Mouse (Mus musculus) large intestine, adult 2 months (tissue): ENCODE measurements at regions not wholly inside any gene's neighbourhood (a gene's known extent, or its start where the extent isn't known, plus 50 kb on each side); places are given as distances from the start of the nearest gene placed in this dataset.

Experiments used
- DNase-seq: peaks from one replicate; pipeline ENCODE4 v3.0.0-alpha.2; 2012; ENCODE audit warnings: low read depth, low spot score
- WGBS: fragments of 180-500 bp; shearing (Covaris S2); methylation state at CpG from one replicate; pipeline ENCODE4 v1.1.7; 2018; 5-methylcytosine and 5-hydroxymethylcytosine counted together

DNA sequence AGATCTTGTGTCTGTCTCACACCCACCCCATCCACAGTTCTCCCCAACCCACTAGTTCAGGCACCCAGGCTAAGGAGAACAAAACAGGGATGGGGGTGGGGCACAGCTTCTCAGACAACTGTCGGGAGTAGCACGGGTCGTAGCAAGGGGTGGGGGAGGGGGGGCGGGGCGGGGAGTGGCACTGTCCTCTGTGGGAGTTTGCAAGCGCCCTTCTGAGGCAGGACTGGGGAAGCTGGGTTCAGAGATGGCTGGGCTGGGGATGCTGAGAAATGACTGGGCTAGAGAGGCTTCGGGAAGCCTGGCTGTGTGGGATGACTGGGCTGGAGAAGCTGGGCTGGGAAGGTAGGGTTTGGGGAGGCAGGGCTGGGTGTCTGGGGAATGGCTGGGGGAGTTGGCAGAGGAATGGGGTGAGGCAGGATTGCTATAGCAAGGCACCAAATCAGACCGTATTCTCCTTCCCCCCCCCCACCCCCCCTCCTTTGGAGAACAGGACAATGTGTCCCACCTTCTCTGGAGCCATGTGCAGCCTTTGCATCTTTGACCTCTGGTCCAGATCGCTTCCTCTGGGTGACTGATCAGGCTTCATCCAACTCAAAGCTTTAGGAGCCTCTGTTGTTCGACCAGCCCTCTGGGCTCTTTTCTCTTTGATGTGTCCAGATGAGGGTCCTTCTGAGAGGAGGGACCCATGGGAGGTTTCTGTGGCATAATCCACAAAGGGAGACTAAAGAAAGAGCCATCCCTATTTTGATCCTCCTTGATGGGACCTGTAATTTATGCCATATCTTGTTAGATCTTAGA lies 131.2 kb upstream of the Jade1 start:
- 32% methylated on average over 10 of the region's 10 CpGs for WGBS
- no peak for DNase-seq

DNA sequence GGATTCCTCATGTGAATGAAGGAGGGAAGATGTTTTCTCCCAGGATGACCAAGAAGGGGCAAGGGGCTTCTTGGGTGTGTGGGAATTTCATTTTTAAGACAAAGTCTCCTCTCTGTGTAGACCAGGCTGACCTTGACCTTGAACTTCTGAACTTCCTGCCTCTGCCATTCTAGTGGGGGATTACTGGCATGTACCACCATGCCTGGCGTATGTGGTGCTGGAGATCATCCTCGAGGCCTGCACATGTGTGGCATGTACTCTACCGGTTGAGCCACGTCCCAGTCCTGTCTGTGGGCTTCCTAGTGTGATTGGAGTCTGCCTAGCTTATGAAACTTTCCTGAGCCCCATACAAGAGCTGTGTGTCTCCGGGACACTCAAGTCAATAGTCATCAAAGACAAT lies 131.9 kb upstream of the Jade1 start:
- WGBS: 47% methylated on average over 5 of the region's 5 CpGs
- no peak for DNase-seq

DNA sequence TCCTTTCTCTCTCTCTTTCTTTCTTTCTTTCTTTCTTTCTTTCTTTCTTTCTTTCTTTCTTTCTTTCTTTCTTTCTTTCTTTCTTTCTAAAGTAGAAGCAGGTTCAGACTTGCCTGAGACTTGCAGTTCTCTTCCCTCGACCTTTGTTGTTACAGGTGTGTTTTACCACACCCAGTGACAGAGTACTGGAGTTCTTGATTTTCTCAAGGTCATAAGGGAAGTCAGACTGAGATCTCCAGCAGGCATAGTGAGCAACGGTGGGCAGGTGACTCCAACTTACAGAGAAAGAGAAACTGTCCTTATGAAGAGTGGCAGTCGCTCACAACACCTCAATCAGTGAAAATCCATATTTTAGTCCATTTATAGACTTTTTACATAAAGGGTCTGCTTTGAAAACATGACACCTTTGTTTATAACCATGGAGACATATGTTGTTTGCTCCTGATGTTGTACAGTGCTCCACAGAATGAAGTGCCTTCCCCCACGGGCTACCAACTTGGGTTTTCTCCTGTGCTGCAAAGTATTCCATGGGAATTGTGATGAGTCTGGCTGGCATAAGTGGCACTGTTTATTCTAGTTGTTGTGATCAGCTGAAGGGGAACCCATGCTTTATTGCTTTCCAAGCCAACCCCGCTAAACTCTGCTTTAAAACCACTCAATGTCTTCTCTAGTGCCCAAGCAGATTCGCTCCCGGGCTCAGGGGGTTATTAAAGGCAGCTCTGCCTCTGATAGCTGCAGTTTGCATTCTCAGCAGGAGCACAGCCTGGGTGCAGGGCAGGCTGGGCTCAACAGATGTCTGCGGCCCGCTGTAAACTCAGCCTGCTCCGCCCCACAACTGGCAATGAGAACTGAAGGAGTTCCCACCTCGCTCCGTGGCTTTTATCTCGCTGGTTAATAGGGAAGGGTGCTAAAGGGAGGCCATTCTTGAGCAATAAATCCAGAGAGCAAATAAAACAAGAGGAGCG lies 132.6 kb upstream of the Jade1 start:
- WGBS: 21% methylated on average over 14 of the region's 14 CpGs
- DNase-seq: no peak

DNA sequence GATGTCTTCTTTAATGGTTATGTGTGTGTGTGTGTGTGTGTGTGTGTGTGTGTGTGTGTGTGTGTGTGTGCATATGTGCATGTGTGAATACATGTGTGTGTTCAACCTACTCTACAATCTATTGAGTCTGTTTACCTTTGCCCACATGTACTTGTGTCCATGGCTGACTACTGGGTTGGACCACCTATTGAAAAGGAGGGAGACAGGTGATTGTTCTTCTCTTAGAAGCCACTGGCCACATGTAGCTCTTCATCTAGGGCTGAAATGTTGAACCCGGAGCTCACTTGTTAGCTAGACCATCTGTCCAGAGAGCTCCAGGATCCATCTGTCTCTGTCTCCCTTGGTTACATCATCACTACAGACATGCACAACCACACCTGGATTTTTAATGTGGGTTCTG lies 141.8 kb upstream of the Jade1 start:
- no peak for DNase-seq
- 94% methylated on average over 1 of the region's 1 CpGs for WGBS

DNA sequence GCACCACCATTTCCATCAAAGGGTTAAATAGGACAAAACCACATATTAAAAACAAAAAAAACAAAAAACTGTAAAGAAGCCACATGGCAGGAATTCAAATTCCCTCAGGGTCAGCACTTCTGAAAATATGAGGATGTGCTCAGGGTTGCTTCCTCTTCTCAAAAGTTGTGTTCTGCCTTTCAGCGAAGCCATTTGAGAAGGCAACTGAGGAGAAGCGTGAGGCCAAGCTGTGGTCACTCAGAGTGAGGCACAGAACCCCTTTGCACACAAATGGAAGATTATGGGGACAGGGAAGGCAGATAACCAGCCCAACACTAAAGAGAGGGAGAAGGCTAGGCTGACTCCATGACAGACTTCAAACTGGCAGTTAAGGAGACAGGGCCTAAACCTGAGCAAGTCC lies 142.8 kb upstream of the Jade1 start:
- WGBS: 87% methylated on average over 2 of the region's 2 CpGs
- DNase-seq: no peak

DNA sequence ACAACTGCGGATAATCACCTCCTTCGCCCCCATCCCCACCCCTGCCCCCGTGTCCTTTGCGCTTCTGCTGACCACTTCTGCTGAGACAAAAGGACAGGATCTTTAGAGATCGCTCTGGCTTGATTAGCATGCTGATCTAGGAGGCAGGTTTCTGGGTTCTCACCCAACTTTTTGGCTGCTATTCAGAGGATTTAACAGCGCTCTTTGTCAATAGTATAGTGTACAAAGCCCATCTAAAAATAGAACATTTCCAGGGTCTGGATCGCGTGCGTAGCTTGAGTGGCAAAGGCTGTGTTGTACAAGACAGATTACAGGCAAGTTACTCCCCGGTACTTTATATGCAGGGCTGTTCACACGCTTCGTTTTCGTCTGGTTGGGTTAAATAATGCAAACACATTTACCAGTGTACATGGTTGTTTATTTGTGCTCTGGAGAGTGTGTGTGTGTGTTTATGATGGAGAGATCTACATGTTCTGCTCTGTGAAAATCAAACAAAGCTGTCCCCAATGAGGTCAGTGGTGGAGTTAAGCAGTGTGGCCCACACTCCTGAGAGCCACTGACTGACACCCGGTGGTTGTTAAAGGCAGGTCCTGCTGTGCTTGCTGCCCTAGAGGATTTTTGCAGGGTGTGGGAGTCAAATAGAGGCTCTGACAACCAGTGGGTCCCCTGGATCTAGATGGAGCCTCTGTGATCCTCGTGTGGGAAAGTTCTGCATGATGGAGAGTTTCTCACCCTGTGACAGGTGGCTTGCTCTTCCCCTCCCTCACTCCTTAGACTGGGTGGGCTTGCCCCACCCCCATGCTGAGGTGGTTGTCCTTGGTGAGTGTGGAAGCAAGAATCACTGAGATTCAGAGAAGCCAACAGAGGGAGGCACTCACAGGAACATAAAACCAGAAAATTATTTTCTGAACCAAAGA lies 146.5 kb upstream of the Jade1 start:
- WGBS: 5% methylated on average over 15 of the region's 15 CpGs
- no peak for DNase-seq

DNA sequence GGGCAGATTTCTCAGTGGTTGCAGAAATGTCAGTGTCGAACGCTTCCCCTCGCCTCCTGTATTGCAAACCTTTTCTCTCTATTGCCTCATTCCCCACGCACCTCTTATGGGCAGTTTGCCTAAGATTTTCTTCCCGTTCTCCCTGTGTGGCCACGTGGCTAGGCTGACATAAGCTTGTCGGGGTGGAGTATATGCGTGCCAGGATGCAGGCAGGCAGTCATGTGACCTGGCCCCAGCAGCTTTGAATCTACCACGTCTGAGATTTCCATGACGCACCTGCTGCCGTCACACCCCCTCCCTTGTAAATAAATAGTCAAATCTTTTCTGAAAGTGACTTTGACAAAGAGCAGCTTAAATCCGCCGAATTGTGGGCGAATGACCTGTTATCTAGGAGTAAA lies 147.1 kb upstream of the Jade1 start:
- DNase-seq: peak; percentile 65
- WGBS: 6% methylated on average over 14 of the region's 14 CpGs

DNA sequence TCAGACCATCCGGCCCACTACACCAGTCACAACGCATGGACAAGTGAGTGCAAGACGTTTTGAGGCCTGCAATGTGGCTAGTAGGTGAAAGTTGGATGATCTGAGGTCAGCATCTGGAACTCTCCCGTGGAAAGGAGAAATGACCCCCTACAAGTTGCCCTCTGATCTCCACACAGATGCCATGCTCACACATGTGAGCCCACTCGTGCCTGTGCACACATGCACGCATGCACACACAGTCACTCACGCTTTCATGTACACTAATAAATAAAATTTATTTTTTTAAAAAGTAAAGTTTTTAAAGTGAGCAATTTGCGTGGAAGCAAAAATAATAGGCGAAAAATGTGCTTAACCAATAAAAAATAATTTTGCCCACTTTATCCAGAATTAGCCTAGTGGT lies 147.5 kb upstream of the Jade1 start:
- no peak for DNase-seq
- WGBS: 82% methylated on average over 9 of the region's 9 CpGs

DNA sequence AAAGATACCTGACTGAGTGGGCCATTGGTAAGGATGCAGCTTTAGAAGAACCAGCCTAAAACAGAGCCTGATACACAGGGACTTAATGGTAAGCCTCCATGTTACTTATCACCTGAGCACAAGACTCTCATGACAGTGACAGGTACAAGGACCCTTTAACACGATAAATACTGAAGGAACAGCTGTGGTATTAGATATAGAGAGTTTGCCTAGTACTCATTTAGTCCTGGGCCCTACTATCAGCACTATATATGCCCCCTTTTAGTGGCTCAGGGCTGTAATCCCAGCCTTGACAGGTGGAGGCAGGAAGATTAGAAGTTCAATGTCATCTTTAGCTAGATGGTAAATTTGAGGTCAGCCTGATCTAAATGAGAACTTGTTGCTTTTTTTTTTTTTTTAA lies 148.0 kb upstream of the Jade1 start:
- 83% methylated on average over 1 of the region's 1 CpGs for WGBS
- DNase-seq: no peak

DNA sequence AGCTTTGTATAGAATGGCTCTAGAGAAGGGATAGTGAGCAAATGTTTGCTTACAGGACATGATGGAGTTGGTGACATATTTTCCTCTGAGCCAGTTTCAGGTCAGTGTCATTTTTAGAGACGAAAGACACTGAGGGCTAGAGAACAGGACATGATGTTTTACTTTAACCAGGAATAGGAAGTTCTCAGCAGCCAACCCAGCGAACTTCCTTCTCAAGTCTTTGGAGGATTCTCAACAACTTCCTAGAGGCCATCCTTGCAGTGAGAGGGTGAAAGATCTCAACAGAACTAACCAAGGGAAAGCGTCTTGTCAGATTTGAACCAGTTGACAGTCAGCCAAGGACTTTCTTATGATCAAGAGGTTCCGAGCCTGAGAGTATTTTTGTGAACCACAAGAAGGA lies 153.7 kb upstream of the Jade1 start:
- 81% methylated on average over 4 of the region's 4 CpGs for WGBS

DNA sequence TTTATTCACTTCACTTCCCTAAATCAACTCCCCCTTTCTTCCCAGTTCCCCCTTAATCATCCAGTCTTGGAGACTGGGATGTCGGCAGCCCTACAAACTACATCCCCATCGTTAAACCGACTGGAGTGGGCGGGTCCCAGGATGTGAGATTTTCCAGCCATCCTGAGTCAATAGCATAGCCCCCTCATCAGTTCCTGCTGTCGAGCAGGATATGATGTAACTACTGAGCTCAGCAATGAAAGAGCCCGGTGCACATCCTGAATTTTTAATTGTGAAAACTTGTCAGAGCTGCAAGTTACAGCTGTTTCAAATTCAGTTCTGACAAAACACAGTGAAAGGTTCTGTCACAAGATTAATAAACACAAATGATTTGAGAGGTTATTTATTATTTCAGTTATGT lies 165.7 kb upstream of the Jade1 start:
- 48% methylated on average over 6 of the region's 6 CpGs for WGBS
- no peak for DNase-seq

More for the DNA sequence above, 153.7 kb upstream of the Jade1 start:
- DNase-seq: no peak

DNA sequence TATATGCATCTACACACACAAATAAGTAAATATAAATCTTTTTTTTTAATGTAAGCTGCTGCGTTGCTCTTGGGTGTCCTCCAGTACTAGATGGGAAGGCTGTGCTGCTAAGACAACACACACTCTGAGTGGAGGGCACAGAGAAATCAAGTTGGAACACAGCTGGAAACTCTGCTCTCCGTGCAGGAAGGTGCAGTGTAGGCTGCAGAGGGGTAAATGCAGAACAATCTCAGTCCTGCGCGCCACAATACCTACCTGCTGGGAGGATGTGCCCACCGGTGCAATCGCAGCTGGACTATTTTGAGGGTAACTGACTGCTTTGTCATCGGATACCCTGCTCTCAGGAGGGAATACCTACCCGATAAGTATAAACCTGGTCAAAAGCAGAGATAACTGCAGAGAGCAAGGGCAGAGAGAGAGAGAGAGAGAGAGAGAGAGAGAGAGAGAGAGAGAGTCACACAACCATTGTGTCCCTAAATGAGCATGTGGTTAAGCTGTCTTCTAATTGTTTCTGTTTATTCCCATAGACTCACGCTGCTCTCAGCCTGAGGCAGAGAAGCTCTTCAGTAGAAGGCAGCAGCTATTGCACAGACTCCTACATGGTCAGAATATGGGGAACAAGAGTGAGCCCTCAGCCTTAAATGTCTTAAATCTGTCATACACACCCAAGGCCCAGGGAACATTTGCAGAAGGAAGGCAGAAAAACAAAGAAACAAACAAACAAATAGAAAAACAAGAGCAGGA lies 167.9 kb upstream of the Jade1 start:
- DNase-seq: no peak
- WGBS: 85% methylated on average over 9 of the region's 9 CpGs

DNA sequence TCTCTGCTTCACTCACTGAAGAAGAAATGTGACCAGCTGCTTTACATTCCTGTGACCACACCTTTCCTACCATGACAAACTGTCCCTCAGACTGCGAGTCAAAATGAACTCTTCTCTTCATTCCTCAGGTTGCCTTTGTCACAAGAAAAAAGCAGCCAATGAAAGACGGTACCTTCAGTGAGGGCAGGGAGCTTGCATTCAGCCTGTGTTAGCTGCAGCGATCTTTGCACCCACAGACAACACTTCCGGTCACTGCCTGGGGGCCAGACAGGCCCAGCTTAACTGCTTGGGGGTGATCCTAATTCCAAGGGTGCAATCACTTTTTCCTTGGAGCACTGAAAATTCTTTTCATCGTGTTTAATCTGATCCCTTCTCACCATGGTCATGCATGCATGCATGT lies 169.2 kb upstream of the Jade1 start:
- DNase-seq: no peak
- 34% methylated on average over 5 of the region's 5 CpGs for WGBS

DNA sequence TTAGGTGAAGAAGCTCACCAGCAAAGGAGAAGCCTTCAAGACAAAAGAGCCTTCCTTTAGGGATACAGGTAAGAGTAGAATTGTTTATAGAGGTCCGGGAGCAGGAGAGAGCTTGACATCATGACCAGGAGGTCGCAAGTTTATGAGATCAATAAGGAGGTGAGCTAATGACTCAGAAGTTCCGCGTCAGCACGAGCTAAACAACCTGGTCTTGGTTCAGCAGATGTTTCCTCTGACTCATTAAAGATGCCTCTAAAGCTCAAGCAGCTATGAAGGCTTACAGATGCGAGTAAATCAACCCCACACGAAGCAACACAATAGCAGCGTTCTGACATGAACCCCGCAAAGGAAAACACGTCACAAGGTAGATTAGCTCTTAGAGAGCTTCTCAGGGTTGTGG lies 171.1 kb upstream of the Jade1 start:
- WGBS: 66% methylated on average over 10 of the region's 10 CpGs
- DNase-seq: no peak

DNA sequence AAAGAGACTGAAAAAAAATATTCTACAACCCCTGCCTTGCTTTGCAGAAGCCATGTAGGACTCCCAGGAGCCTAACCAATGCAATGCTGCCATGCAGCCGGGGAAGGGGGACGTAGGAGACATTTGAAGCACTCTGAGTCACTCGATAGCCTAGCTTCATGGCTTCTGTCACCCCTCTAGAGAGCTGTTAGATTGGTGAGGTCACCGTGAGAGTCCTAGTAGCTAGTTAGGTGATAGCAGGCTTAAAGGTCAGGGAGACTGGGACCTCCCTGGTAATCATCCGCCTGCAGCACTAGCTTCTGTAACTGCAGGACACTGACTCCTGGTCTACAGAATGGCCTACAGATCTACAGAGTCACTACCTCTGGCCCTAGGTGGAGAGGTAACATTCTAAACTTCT lies 177.0 kb upstream of the Jade1 start:
- no peak for DNase-seq
- 86% methylated on average over 5 of the region's 5 CpGs for WGBS

DNA sequence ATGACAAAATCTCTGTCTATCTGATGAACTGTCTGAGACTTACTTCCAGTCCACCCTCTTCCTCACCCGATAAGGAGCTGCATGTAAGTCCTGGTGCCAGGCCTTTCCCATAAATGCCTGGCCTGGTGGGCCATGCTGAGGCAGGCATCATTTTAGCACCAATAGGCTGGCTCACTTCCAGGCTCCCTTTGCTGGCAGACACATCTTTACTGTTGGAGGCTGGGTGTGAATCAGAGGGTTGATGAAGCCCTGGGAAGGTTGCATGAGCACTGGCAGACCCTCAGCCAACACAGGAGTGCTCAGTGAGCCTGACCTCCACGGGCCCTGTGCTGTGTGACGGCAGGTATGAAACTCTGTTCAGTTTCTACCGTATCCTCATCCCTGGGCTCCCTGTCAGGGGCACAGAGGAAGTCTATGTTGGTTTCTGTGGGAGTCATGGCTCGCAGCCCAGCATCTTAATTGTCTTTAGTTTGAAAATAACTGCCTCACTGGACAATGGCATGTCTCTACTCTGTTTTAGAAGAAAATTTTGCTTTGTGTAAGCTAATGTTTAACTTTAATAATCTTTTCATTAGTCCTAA lies 177.6 kb upstream of the Jade1 start:
- no peak for DNase-seq
- WGBS: 84% methylated on average over 5 of the region's 5 CpGs

DNA sequence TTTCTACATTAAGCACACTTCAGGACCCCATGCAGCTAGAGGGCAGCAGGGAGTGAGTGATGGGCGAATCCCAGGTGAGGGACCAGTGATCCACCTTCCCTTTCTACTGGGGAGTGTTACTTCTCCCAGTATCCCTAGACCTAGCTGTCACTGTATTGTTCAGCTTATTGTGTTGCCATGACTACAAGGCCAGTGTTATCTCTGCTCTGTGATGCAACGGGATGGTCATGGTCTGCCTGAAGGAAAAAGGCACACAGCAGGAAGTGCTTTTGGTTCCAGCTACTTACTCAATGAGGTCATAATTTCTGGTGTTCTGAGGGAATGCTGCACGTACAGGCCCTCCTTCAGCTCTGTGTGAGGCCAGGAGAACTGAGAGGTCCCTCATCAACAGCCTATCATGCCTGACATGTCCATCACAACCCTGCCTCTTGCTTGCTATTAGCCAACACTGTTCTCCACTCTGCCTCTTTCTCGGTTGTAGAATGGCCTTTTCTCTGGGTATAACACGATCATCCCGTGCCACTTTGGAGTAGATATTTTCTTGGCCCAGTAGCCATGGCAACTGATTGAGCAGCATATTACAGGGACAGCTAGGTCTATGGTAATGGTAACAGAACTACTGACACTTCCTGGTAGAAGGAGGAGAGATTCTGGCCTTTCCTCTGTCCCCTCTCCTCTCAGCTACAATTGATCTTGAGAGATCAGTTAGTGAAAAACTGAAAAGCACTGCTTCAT lies 178.5 kb upstream of the Jade1 start:
- no peak for DNase-seq
- WGBS: 62% methylated on average over 6 of the region's 6 CpGs

DNA sequence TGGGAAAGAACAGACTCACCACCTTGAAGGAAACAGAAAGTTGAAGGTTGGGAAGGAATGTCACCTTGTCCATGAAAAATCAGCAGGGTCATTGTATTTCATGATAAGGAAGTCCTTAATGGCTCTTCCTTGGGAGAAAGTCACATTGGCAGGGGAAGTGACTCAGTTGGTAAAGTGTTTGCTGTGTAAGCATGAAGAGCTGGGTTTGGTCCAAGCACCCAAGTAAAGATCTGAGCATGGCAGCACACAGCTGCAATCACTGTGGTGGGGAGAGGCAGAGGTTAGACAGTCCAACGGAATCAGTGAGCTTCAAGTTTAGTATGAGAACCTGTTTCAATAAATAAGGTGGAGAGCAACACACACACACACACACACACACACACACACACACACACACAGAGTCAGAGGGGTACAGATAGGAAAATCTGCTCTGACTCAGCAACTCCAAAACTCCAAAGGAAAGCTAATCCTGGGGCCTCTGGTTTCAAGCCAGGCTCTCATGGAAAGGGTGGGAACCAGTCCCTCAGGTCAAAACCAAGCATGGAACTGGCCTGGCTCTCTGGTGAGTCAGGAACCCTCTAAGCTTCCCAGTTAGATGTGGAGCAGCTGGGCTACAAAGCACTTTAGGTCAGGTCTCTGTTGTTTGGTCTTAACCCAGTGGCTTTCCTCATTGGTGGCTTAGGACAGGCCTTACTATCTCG lies 180.2 kb upstream of the Jade1 start:
- 61% methylated on average over 2 of the region's 2 CpGs for WGBS
- DNase-seq: no peak
